Mouse (Mus musculus) kidney, embryonic 14.5 days (tissue): ENCODE measurements at regions not wholly inside any gene's neighbourhood (a gene's known extent, or its start where the extent isn't known, plus 50 kb on each side); places are given as distances from the start of the nearest gene placed in this dataset.

Experiments
- ATAC-seq: fragments of 200-750 bp; cut with Nextera tagmentation; 2 replicates; pipeline ENCODE4 v1.8.0; 2017; ENCODE audit warnings: moderate number of reproducible peaks, mild to moderate bottlenecking, moderate TSS enrichment, moderate library complexity; ENCODE audit not compliant: low FRiP score, low TSS enrichment
- H3K27ac ChIP-seq: fragments of 300-500 bp; sonication (generic); 2 replicates; pipeline ENCODE4 v1.5.1; 2014; ENCODE audit warnings: low read depth, mild to moderate bottlenecking, low read length, moderate library complexity, mixed read lengths
- H3K27me3 ChIP-seq: fragments of 300-500 bp; sonication (generic); 2 replicates; pipeline ENCODE4 v1.6.1; 2014; ENCODE audit warnings: mild to moderate bottlenecking, low read length; ENCODE audit not compliant: control insufficient read depth, insufficient read depth
- H3K36me3 ChIP-seq: fragments of 300-500 bp; sonication (generic); 2 replicates; pipeline ENCODE4 v1.6.1; 2014; ENCODE audit warnings: low read length, mixed read lengths; ENCODE audit not compliant: control insufficient read depth, insufficient read depth
- H3K4me1 ChIP-seq: fragments of 300-500 bp; sonication (generic); 2 replicates; pipeline ENCODE4 v1.6.1; 2014; ENCODE audit warnings: low read length, mixed read lengths; ENCODE audit not compliant: control insufficient read depth, insufficient read depth
- H3K4me2 ChIP-seq: fragments of 300-500 bp; sonication (generic); replicated peaks from 2 replicates; pipeline ENCODE4 v1.6.1; 2014; ENCODE audit warnings: low read depth, mild to moderate bottlenecking, low read length
- H3K4me3 ChIP-seq: fragments of 300-500 bp; sonication (generic); 2 replicates; pipeline ENCODE4 v1.5.1; 2014; ENCODE audit warnings: mild to moderate bottlenecking, low read length
- H3K9ac ChIP-seq: fragments of 300-500 bp; sonication (generic); 2 replicates; pipeline ENCODE4 v1.6.1; 2014; ENCODE audit warnings: low read depth, mild to moderate bottlenecking, low read length, moderate library complexity
- H3K9me3 ChIP-seq: fragments of 300-500 bp; sonication (generic); 2 replicates; pipeline ENCODE4 v1.6.1; 2016; ENCODE audit warnings: low read length; ENCODE audit not compliant: control insufficient read depth
- WGBS: fragments of 180-500 bp; shearing (Covaris S2); extraction: QIAGEN DNeasy Blood & Tissue Kit; methylation state at CpG from one replicate; pipeline ENCODE4 v1.1.7; 2014; 5-methylcytosine and 5-hydroxymethylcytosine counted together

- no peaks in the 10 kb centered on the region for H3K4me1 ChIP-seq
- H3K27me3 ChIP-seq = no peaks in the 10 kb centered on the region
- H3K9me3 ChIP-seq = no peaks in the 10 kb centered on the region
- no peak overlapping the region for H3K9ac ChIP-seq
- no peak for ATAC-seq
- 50% methylated on average over 7 of the region's 7 CpGs for WGBS
- H3K27ac ChIP-seq = no peak overlapping the region
- no peak overlapping the region for H3K4me2 ChIP-seq
- H3K4me3 ChIP-seq = no peak overlapping the region
- H3K36me3 ChIP-seq = no peaks in the 10 kb centered on the region
Measured at GRCm38 (mm10) chr16:66005954-66006580, 191.0 kb downstream of the Vgll3 start.

- WGBS = 19% methylated on average over 2 of the region's 2 CpGs
- Histone ChIP-seq H3K4me2 (no peak overlapping the region), H3K27ac (no peak overlapping the region), H3K27me3 (0 out of 2 replicates have a peak, but pooled peaks cover 3% of the 10 kb centered on the region), H3K36me3 (no peaks in the 10 kb centered on the region), H3K9ac (no peak overlapping the region), H3K4me3 (no peak overlapping the region), H3K4me1 (no peaks in the 10 kb centered on the region), H3K9me3 (no peaks in the 10 kb centered on the region)
- ATAC-seq = no peak
Measured at GRCm38 (mm10) chr16:66013608-66014007, 198.6 kb downstream of the Vgll3 start.

- no peaks in the 10 kb centered on the region for H3K4me1 ChIP-seq
- WGBS = 54% methylated on average over 5 of the region's 5 CpGs
Measured at GRCm38 (mm10) chr16:66014861-66015602, 200.0 kb downstream of the Vgll3 start.

GRCm38 (mm10) chr16:66017040-66017439 lies 202.0 kb downstream of the Vgll3 start:
- Histone ChIP-seq H3K4me3 (no peak overlapping the region), H3K4me2 (no peak overlapping the region), H3K4me1 (no peaks in the 10 kb centered on the region), H3K27ac (no peak overlapping the region), H3K9me3 (no peaks in the 10 kb centered on the region), H3K36me3 (no peaks in the 10 kb centered on the region), H3K27me3 (0 out of 2 replicates have a peak, but pooled peaks cover 3% of the 10 kb centered on the region), H3K9ac (no peak overlapping the region)
- 83% methylated on average over 2 of the region's 2 CpGs for WGBS
- no peak for ATAC-seq

More at GRCm38 (mm10) chr16:66014861-66015602, 200.0 kb downstream of the Vgll3 start:
- no peak overlapping the region for H3K9ac ChIP-seq
- no peak overlapping the region for H3K4me3 ChIP-seq
- no peak overlapping the region for H3K4me2 ChIP-seq
- H3K27ac ChIP-seq = no peak overlapping the region
- 0 out of 2 replicates have a peak, but pooled peaks cover 3% of the 10 kb centered on the region for H3K27me3 ChIP-seq
- ATAC-seq = no peak
- no peaks in the 10 kb centered on the region for H3K36me3 ChIP-seq
- H3K9me3 ChIP-seq = no peaks in the 10 kb centered on the region

GRCm38 (mm10) chr16:66023397-66023796 lies 208.3 kb downstream of the Vgll3 start:
- Histone ChIP-seq H3K9ac (no peak overlapping the region), H3K4me1 (no peaks in the 10 kb centered on the region), H3K4me3 (no peak overlapping the region), H3K27me3 (no peaks in the 10 kb centered on the region), H3K36me3 (no peaks in the 10 kb centered on the region), H3K27ac (no peak overlapping the region), H3K9me3 (no peaks in the 10 kb centered on the region), H3K4me2 (no peak overlapping the region)
- no peak for ATAC-seq
- 42% methylated on average over 2 of the region's 2 CpGs for WGBS
